Comparison of ENCODE assay signal across 18 mouse cellular contexts in the genomic region with DNA sequence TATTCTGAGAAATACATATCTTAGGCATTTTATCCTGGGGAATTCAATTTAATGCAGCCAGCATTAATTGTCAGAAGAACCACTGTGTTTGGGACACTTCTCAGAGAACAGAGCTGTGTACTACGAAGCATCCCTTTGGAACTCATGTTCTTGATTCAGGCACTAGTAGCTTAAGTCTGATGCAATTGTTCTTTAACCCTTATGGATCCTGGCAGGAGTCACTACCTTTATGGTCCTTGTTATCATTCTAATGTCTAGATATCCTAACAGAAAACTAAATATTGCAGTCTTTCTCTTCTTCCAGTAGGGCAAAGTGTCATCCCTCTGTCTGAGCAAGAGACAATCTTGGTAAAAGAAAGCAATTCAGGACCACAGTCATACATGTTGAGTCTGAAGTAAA. TPM values are rescaled to one million over a fixed set of nuclear protein-coding genes. Genes with fewer than 3 reads are reported as not detected.
DNase-seq lines count a peak whose midpoint lies in the region; ATAC-seq and TF ChIP-seq lines count a peak whose summit lies in the region.
"Had no signal": no experiment of that assay in that cellular context is flagged by ENCODE, and none has a peak within 500 bp of the region (broad histone marks: within the 10 kb centered on the region; RNA-seq: fewer than 3 reads in every experiment).

No protein-coding gene starts in this region.

- DNase-seq in CD4-positive, CD25-positive, alpha-beta regulatory T cell, adult 2 months (ENCODE audit: low read depth, low spot score) = peak; percentile 2
- DNase-seq in kidney, postnatal 0 days (ENCODE audit: low spot score) = peak; percentile 19
- DNase-seq in kidney, postnatal 14 days = no peak
- DNase-seq in thymus, postnatal 0 days (ENCODE audit: low spot score) = peak; percentile 16
- no peak for DNase-seq in thymus, adult 2 months
- no peak for DNase-seq in urinary bladder, adult 18-20 months (ENCODE audit: low spot score in 2 of 2)
- DNase-seq in urinary bladder, postnatal 25 days (ENCODE audit: low spot score) = no peak
- DNase-seq: adrenal gland, postnatal 10 days; cerebellum, adult 9-10 months; gastrocnemius, postnatal 25 days; kidney, adult 11 months; right cerebral cortex, postnatal 25 days had no signal

- no peak overlapping the region for H3K4me2 ChIP-seq in kidney, postnatal 0 days (ENCODE audit: low read length)
- H3K4me2 ChIP-seq: heart, embryonic 13.5 days; midbrain, embryonic 11.5 days had no signal

- H3K36me3 ChIP-seq in kidney, postnatal 0 days (ENCODE audit: insufficient read depth, low read length) = no peaks in the 10 kb centered on the region
- no peaks in the 10 kb centered on the region for H3K36me3 ChIP-seq in thymus, adult 2 months (ENCODE audit: control insufficient read depth, insufficient read depth, low read length)
- H3K36me3 ChIP-seq: heart, embryonic 13.5 days; hindbrain, embryonic 10.5 days had no signal

- TF ChIP-seq POLR2A in thymus, adult 2 months (IDR thresholded peaks at IDR 0.05; ENCODE audit: control insufficient read depth, extremely low read depth, insufficient read depth, low read length, poor library complexity) = no peak

- no peak overlapping the region for H3K4me3 ChIP-seq in kidney, postnatal 0 days (replicated peaks; ENCODE audit: low read depth, low read length)
- H3K4me3 ChIP-seq in thymus, adult 2 months (ENCODE audit: control insufficient read depth, insufficient read depth, low read length) = no peak overlapping the region
- H3K4me3 ChIP-seq: erythroblast, embryonic 14.5 days; heart, embryonic 13.5 days; hindbrain, embryonic 10.5 days had no signal

- H3K9me3 ChIP-seq in kidney, postnatal 0 days (replicated peaks; ENCODE audit: low read length) = peaks cover 57% of the 10 kb centered on the region

- no peak for TF ChIP-seq CTCF in kidney, postnatal 0 days (IDR thresholded peaks at IDR 0.05; ENCODE audit: low read depth)
- no peak for TF ChIP-seq CTCF in thymus, adult 2 months (IDR thresholded peaks at IDR 0.05; ENCODE audit: borderline replicate concordance, control insufficient read depth, extremely low read depth, insufficient read depth, low read length, poor library complexity)

- 77% methylated on average over 1 of the region's 1 CpGs for WGBS in kidney, postnatal 0 days
- 86% methylated on average over 1 of the region's 1 CpGs for WGBS in thymus, adult 2 months

- ATAC-seq in CD4-positive, CD25-positive, alpha-beta regulatory T cell, adult 4 months = no peak
- no peak for ATAC-seq in kidney, postnatal 0 days (replicated peaks; ENCODE audit: low FRiP score, low read depth)

- no peaks in the 10 kb centered on the region for H3K4me1 ChIP-seq in kidney, postnatal 0 days (replicated peaks; ENCODE audit: insufficient read depth, low read length)
- no peaks in the 10 kb centered on the region for H3K4me1 ChIP-seq in thymus, adult 2 months (replicated peaks; ENCODE audit: control insufficient read depth, insufficient read depth, low read length)
- H3K4me1 ChIP-seq: heart, embryonic 13.5 days; hindbrain, embryonic 10.5 days had no signal

- no peak overlapping the region for H3K9ac ChIP-seq in kidney, postnatal 0 days (ENCODE audit: low read depth, low read length)
- H3K9ac ChIP-seq: heart, embryonic 13.5 days had no signal

- H3K27me3 ChIP-seq in kidney, postnatal 0 days (ENCODE audit: insufficient read depth, low read length) = no peaks in the 10 kb centered on the region
- H3K27me3 ChIP-seq in thymus, adult 2 months (ENCODE audit: control insufficient read depth, insufficient read depth, low read length) = no peaks in the 10 kb centered on the region
- H3K27me3 ChIP-seq: heart, embryonic 13.5 days had no signal

- H3K27ac ChIP-seq in kidney, postnatal 0 days = no peak overlapping the region
- no peak overlapping the region for H3K27ac ChIP-seq in thymus, adult 2 months (ENCODE audit: control insufficient read depth, insufficient read depth, low read length)
- H3K27ac ChIP-seq: heart, embryonic 13.5 days; hindbrain, embryonic 10.5 days had no signal

RNA-seq across cellular contexts. Expression of a gene that starts 1.3 kb away (rescaled TPM):
- not detected for polyA plus RNA-seq in CD4-positive, CD25-positive, alpha-beta regulatory T cell, adult 4 months (2017; shearing (Covaris generic))
- 4.8 and 6.2 TPM in 2 replicates for polyA plus RNA-seq in kidney, postnatal 0 days (2015; fragmentation: Nextera tagmentation; extraction: Ambion mirVana)
- 0.36 and 0.54 TPM in 2 replicates for polyA plus RNA-seq in thymus, postnatal 0 days (2015; fragmentation: Nextera tagmentation; extraction: Ambion mirVana)
- 0.47 and 0.64 TPM in 2 replicates for polyA plus RNA-seq in thymus, adult 2 months (2012; rRNA removed)
- polyA plus RNA-seq: erythroblast, embryonic 14.5 days; heart, embryonic 13.5 days; hindbrain, embryonic 10.5 days; lung, embryonic 16.5 days; midbrain, embryonic 11.5 days had no signal

RNA-seq across cellular contexts. Expression of a gene that starts 7.5 kb away (rescaled TPM):
- under 1 TPM; 0.63 to 0.73 TPM for polyA plus RNA-seq in CD4-positive, CD25-positive, alpha-beta regulatory T cell, adult 4 months (2017; shearing (Covaris generic))
- 11.7 and 13.6 TPM in 2 replicates for polyA plus RNA-seq in kidney, postnatal 0 days (2015; fragmentation: Nextera tagmentation; extraction: Ambion mirVana)
- 2.9 and 3.9 TPM in 2 replicates for polyA plus RNA-seq in thymus, postnatal 0 days (2015; fragmentation: Nextera tagmentation; extraction: Ambion mirVana)
- polyA plus RNA-seq in thymus, adult 2 months (2012; rRNA removed) = 0.82 and 1.5 TPM in 2 replicates

RNA-seq across cellular contexts. Expression of a gene that starts 12.7 kb away (rescaled TPM):
- not detected for polyA plus RNA-seq in CD4-positive, CD25-positive, alpha-beta regulatory T cell, adult 4 months (2017; shearing (Covaris generic))
- 176 and 217 TPM in 2 replicates for polyA plus RNA-seq in kidney, postnatal 0 days (2015; fragmentation: Nextera tagmentation; extraction: Ambion mirVana)
- 0.13 TPM in 1 of 2 replicates, not detected in the other for polyA plus RNA-seq in thymus, postnatal 0 days (2015; fragmentation: Nextera tagmentation; extraction: Ambion mirVana)
- polyA plus RNA-seq in thymus, adult 2 months (2012; rRNA removed) = 0.09 and 0.32 TPM in 2 replicates
- polyA plus RNA-seq: erythroblast, embryonic 14.5 days; heart, embryonic 13.5 days; hindbrain, embryonic 10.5 days; lung, embryonic 16.5 days; midbrain, embryonic 11.5 days had no signal

RNA-seq across cellular contexts. Expression of a gene that starts 13.7 kb away (rescaled TPM):
- polyA plus RNA-seq in CD4-positive, CD25-positive, alpha-beta regulatory T cell, adult 4 months (2017; shearing (Covaris generic)) = 1 to 10 TPM; 1.4 to 1.6 TPM
- polyA plus RNA-seq in kidney, postnatal 0 days (2015; fragmentation: Nextera tagmentation; extraction: Ambion mirVana) = 0.60 and 0.66 TPM in 2 replicates
- polyA plus RNA-seq in thymus, postnatal 0 days (2015; fragmentation: Nextera tagmentation; extraction: Ambion mirVana) = 0.64 and 1.4 TPM in 2 replicates
- 0.29 and 0.96 TPM in 2 replicates for polyA plus RNA-seq in thymus, adult 2 months (2012; rRNA removed)
- polyA plus RNA-seq: erythroblast, embryonic 14.5 days had no signal

RNA-seq across cellular contexts. Expression of a gene that starts 47.2 kb away (rescaled TPM):
- polyA plus RNA-seq in CD4-positive, CD25-positive, alpha-beta regulatory T cell, adult 4 months (2017; shearing (Covaris generic)) = not detected
- 0.06 TPM in 1 of 2 replicates, not detected in the other for polyA plus RNA-seq in kidney, postnatal 0 days (2015; fragmentation: Nextera tagmentation; extraction: Ambion mirVana)
- not detected in 2 replicates for polyA plus RNA-seq in thymus, postnatal 0 days (2015; fragmentation: Nextera tagmentation; extraction: Ambion mirVana)
- 0.08 and 0.09 TPM in 2 replicates for polyA plus RNA-seq in thymus, adult 2 months (2012; rRNA removed)
- polyA plus RNA-seq: erythroblast, embryonic 14.5 days; heart, embryonic 13.5 days; hindbrain, embryonic 10.5 days; lung, embryonic 16.5 days; midbrain, embryonic 11.5 days had no signal

Comparison
In these comparisons a context has a peak if more than half of its experiments do, and no peak if none do; other contexts are left out.
1. DNase-seq: peak in CD4-positive, CD25-positive, alpha-beta regulatory T cell, adult 2 months (single experiment), kidney, postnatal 0 days (single experiment) and thymus, postnatal 0 days (single experiment); none in kidney, postnatal 14 days (single experiment), thymus, adult 2 months (single experiment), urinary bladder, adult 18-20 months (0 of 2) and urinary bladder, postnatal 25 days (single experiment).
2. RNA of a gene that starts 12.7 kb away (polyA plus RNA-seq): 176 to 217 TPM in kidney, postnatal 0 days; 0.09 to 0.32 TPM in thymus, adult 2 months, 0.13 TPM in thymus, postnatal 0 days and not detected in CD4-positive, CD25-positive, alpha-beta regulatory T cell, adult 4 months; every median in the first group is over 100 times any median in the second.